Mouse (Mus musculus) neural tube, embryonic 12.5 days (tissue): ENCODE measurements at regions not wholly inside any gene's neighbourhood (a gene's known extent, or its start where the extent isn't known, plus 50 kb on each side); places are given as distances from the start of the nearest gene placed in this dataset.

Source experiments
- ATAC-seq: fragments of 200-750 bp; cut with Nextera tagmentation; 2 replicates; pipeline ENCODE4 v1.8.0; 2017; ENCODE audit warnings: low read depth, mild to moderate bottlenecking, moderate TSS enrichment, moderate library complexity; ENCODE audit not compliant: low FRiP score
- H3K27ac ChIP-seq: fragments of 300-500 bp; sonication (generic); 2 replicates; pipeline ENCODE4 v1.5.1; 2016
- H3K27me3 ChIP-seq: fragments of 300-500 bp; sonication (generic); replicated peaks from 2 replicates; pipeline ENCODE4 v1.6.1; 2016; ENCODE audit warnings: mild to moderate bottlenecking
- H3K36me3 ChIP-seq: fragments of 300-500 bp; sonication (generic); 2 replicates; pipeline ENCODE4 v1.6.1; 2016; ENCODE audit warnings: mild to moderate bottlenecking
- H3K4me1 ChIP-seq: fragments of 300-500 bp; sonication (generic); 2 replicates; pipeline ENCODE4 v1.6.1; 2016
- H3K4me2 ChIP-seq: fragments of 300-500 bp; sonication (generic); replicated peaks from 2 replicates; pipeline ENCODE4 v1.6.1; 2016; ENCODE audit warnings: mild to moderate bottlenecking
- H3K4me3 ChIP-seq: fragments of 300-500 bp; sonication (generic); 2 replicates; pipeline ENCODE4 v1.5.1; 2016
- H3K9ac ChIP-seq: fragments of 300-500 bp; sonication (generic); 2 replicates; pipeline ENCODE4 v1.6.1; 2016; ENCODE audit warnings: mild to moderate bottlenecking
- H3K9me3 ChIP-seq: fragments of 300-500 bp; sonication (generic); 2 replicates; pipeline ENCODE4 v1.6.1; 2016; ENCODE audit warnings: mild to moderate bottlenecking
- WGBS: fragments of 180-500 bp; shearing (Covaris S2); methylation state at CpG from one replicate; pipeline ENCODE4 v1.1.7; 2016; 5-methylcytosine and 5-hydroxymethylcytosine counted together

GRCm38 (mm10) chr6:94998371-94998770 lies 118.7 kb upstream of the Kbtbd8 start:
- Histone ChIP-seq H3K27ac (no peak overlapping the region), H3K36me3 (no peaks in the 10 kb centered on the region), H3K27me3 (no peaks in the 10 kb centered on the region), H3K4me2 (no peak overlapping the region), H3K4me3 (no peak overlapping the region), H3K9ac (no peak overlapping the region), H3K9me3 (no peaks in the 10 kb centered on the region), H3K4me1 (no peaks in the 10 kb centered on the region)
- ATAC-seq, result no peak
- 83% methylated on average over 2 of the region's 2 CpGs for WGBS

- Histone ChIP-seq H3K27me3 (no peaks in the 10 kb centered on the region), H3K4me3 (no peak overlapping the region), H3K4me2 (no peak overlapping the region), H3K27ac (no peak overlapping the region), H3K4me1 (no peaks in the 10 kb centered on the region), H3K9me3 (no peaks in the 10 kb centered on the region), H3K9ac (no peak overlapping the region), H3K36me3 (no peaks in the 10 kb centered on the region)
- ATAC-seq, result no peak
- WGBS, result 100% methylated on average over 1 of the region's 1 CpGs
Measured at GRCm38 (mm10) chr6:94994376-94994775, 122.7 kb upstream of the Kbtbd8 start.

GRCm38 (mm10) chr6:94987427-94987826 lies 129.6 kb upstream of the Kbtbd8 start:
- Histone ChIP-seq H3K9ac (no peak overlapping the region), H3K4me2 (no peak overlapping the region), H3K27me3 (no peaks in the 10 kb centered on the region), H3K9me3 (no peaks in the 10 kb centered on the region), H3K4me3 (no peak overlapping the region), H3K4me1 (no peaks in the 10 kb centered on the region), H3K36me3 (no peaks in the 10 kb centered on the region), H3K27ac (no peak overlapping the region)
- WGBS, result 46% methylated on average over 5 of the region's 5 CpGs
- ATAC-seq, result no peak

GRCm38 (mm10) chr6:94986346-94986745 lies 130.7 kb upstream of the Kbtbd8 start:
- H3K4me3 ChIP-seq, result no peak overlapping the region
- no peaks in the 10 kb centered on the region for H3K9me3 ChIP-seq
- H3K4me1 ChIP-seq, result no peaks in the 10 kb centered on the region
- no peak overlapping the region for H3K9ac ChIP-seq
- ATAC-seq, result no peak
- WGBS, result 28% methylated on average over 4 of the region's 4 CpGs
- H3K27ac ChIP-seq, result no peak overlapping the region
- H3K27me3 ChIP-seq, result no peaks in the 10 kb centered on the region
- no peaks in the 10 kb centered on the region for H3K36me3 ChIP-seq
- H3K4me2 ChIP-seq, result no peak overlapping the region

GRCm38 (mm10) chr6:94984411-94984895 lies 132.6 kb upstream of the Kbtbd8 start:
- H3K27ac ChIP-seq, result no peak overlapping the region
- H3K4me3 ChIP-seq, result no peak overlapping the region
- 90% methylated on average over 3 of the region's 3 CpGs for WGBS
- H3K9me3 ChIP-seq, result no peaks in the 10 kb centered on the region
- no peak overlapping the region for H3K9ac ChIP-seq
- ATAC-seq, result no peak
- H3K36me3 ChIP-seq, result no peaks in the 10 kb centered on the region
- H3K4me2 ChIP-seq, result no peak overlapping the region
- no peaks in the 10 kb centered on the region for H3K4me1 ChIP-seq
- H3K27me3 ChIP-seq, result no peaks in the 10 kb centered on the region

- WGBS, result 73% methylated on average over 5 of the region's 5 CpGs
- Histone ChIP-seq H3K36me3 (no peaks in the 10 kb centered on the region), H3K9ac (no peak overlapping the region), H3K27me3 (no peaks in the 10 kb centered on the region), H3K9me3 (no peaks in the 10 kb centered on the region), H3K4me1 (no peaks in the 10 kb centered on the region; the same call in 1 of the 2 replicates), H3K4me2 (no peak overlapping the region), H3K4me3 (no peak overlapping the region), H3K27ac (no peak overlapping the region)
- no peak for ATAC-seq
Measured at GRCm38 (mm10) chr6:94968683-94969082, 148.4 kb upstream of the Kbtbd8 start.

- Histone ChIP-seq H3K4me2 (no peak overlapping the region), H3K4me3 (no peak overlapping the region), H3K9me3 (no peaks in the 10 kb centered on the region), H3K36me3 (no peaks in the 10 kb centered on the region), H3K27me3 (no peaks in the 10 kb centered on the region), H3K9ac (no peak overlapping the region), H3K27ac (no peak overlapping the region), H3K4me1 (no peaks in the 10 kb centered on the region; the same call in 1 of the 2 replicates)
- WGBS, result 17% methylated on average over 3 of the region's 3 CpGs
- no peak for ATAC-seq
Measured at GRCm38 (mm10) chr6:94966962-94967361, 150.1 kb upstream of the Kbtbd8 start.

- Histone ChIP-seq H3K36me3 (no peaks in the 10 kb centered on the region), H3K27ac (no peak overlapping the region), H3K4me1 (no peaks in the 10 kb centered on the region; the same call in 1 of the 2 replicates), H3K4me2 (no peak overlapping the region), H3K27me3 (no peaks in the 10 kb centered on the region), H3K9ac (no peak overlapping the region), H3K4me3 (no peak overlapping the region), H3K9me3 (no peaks in the 10 kb centered on the region)
- 90% methylated on average over 4 of the region's 4 CpGs for WGBS
- no peak for ATAC-seq
Measured at GRCm38 (mm10) chr6:94963204-94963603, 153.8 kb upstream of the Kbtbd8 start.

- Histone ChIP-seq H3K27ac (no peak overlapping the region), H3K27me3 (no peaks in the 10 kb centered on the region), H3K36me3 (no peaks in the 10 kb centered on the region), H3K4me1 (no peaks in the 10 kb centered on the region; the same call in 1 of the 2 replicates), H3K4me2 (no peak overlapping the region), H3K4me3 (no peak overlapping the region), H3K9ac (no peak overlapping the region), H3K9me3 (no peaks in the 10 kb centered on the region)
- no peak for ATAC-seq
- WGBS, result 81% methylated on average over 7 of the region's 7 CpGs
Measured at GRCm38 (mm10) chr6:94962411-94963087, 154.5 kb upstream of the Kbtbd8 start.

GRCm38 (mm10) chr6:94961821-94962220 lies 155.2 kb upstream of the Kbtbd8 start:
- H3K4me3 ChIP-seq, result no peak overlapping the region
- no peak overlapping the region for H3K27ac ChIP-seq
- WGBS, result 80% methylated on average over 1 of the region's 1 CpGs
- H3K27me3 ChIP-seq, result no peaks in the 10 kb centered on the region
- no peaks in the 10 kb centered on the region; the same call in 1 of the 2 replicates for H3K4me1 ChIP-seq
- H3K9ac ChIP-seq, result no peak overlapping the region
- H3K36me3 ChIP-seq, result no peaks in the 10 kb centered on the region
- H3K4me2 ChIP-seq, result no peak overlapping the region
- ATAC-seq, result no peak
- no peaks in the 10 kb centered on the region for H3K9me3 ChIP-seq

GRCm38 (mm10) chr6:94957990-94958389 lies 159.1 kb upstream of the Kbtbd8 start:
- no peak overlapping the region for H3K4me3 ChIP-seq

GRCm38 (mm10) chr6:94957172-94957668 lies 159.8 kb upstream of the Kbtbd8 start:
- H3K9me3 ChIP-seq, result no peaks in the 10 kb centered on the region
- no peak overlapping the region for H3K9ac ChIP-seq
- no peak overlapping the region for H3K27ac ChIP-seq
- no peak overlapping the region for H3K4me3 ChIP-seq
- no peak overlapping the region for H3K4me2 ChIP-seq
- no peak for ATAC-seq
- 84% methylated on average over 6 of the region's 6 CpGs for WGBS
- no peaks in the 10 kb centered on the region for H3K36me3 ChIP-seq
- H3K27me3 ChIP-seq, result no peaks in the 10 kb centered on the region
- no peaks in the 10 kb centered on the region for H3K4me1 ChIP-seq

More at GRCm38 (mm10) chr6:94957990-94958389, 159.1 kb upstream of the Kbtbd8 start:
- Histone ChIP-seq H3K9me3 (no peaks in the 10 kb centered on the region), H3K4me1 (no peaks in the 10 kb centered on the region), H3K27me3 (no peaks in the 10 kb centered on the region), H3K9ac (no peak overlapping the region), H3K36me3 (no peaks in the 10 kb centered on the region), H3K27ac (no peak overlapping the region), H3K4me2 (no peak overlapping the region)
- ATAC-seq, result no peak
- WGBS, result 68% methylated on average over 6 of the region's 6 CpGs

GRCm38 (mm10) chr6:94954580-94954979 lies 162.5 kb upstream of the Kbtbd8 start:
- Histone ChIP-seq H3K27ac (no peak overlapping the region), H3K27me3 (no peaks in the 10 kb centered on the region), H3K4me2 (no peak overlapping the region), H3K9me3 (no peaks in the 10 kb centered on the region), H3K4me1 (0 out of 2 replicates have a peak, but pooled peaks cover 7% of the 10 kb centered on the region), H3K36me3 (no peaks in the 10 kb centered on the region), H3K9ac (no peak overlapping the region), H3K4me3 (no peak overlapping the region)
- ATAC-seq, result no peak
- WGBS, result 94% methylated on average over 2 of the region's 2 CpGs
